Mouse (Mus musculus) mature B cell (primary cell): Measurements from ENCODE around the gene Btnl9.
"Not testable (repeated sequence)": the region's sequence is repeated elsewhere in the genome, so short reads cannot be mapped to it uniquely, and the experiment has no call there.

ENCODE experiments used
- in situ Hi-C: fragments of 300-500 bp; cut with MboI; formaldehyde crosslinking; loops from 2 replicates; pipeline ENCODE4 v1.14.3; 2019

Gene Btnl9

DNA sequence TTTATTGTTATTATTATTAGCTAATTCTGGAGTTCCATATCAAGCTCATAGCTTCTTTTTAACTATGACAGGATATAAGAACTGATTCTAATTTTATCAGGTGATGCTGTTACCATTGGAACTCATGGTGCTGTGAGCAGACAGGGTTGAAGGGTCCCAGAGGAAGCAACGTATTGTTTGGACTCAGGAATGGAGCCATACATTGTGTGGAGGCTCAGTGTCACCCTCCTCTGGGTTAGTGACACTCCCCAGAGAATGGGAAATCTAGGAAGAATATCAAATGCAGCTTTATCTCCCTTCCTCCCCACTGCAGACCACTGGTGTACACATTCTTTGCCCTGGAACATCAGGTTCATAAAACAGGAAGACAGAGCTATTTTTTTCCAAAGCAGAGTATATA is 3.8 kb downstream of the Btnl9 start:
- in situ Hi-C loops = no loop called here

GRCm38 (mm10) chr11:49176047-49176779 is 10.7 kb downstream of the Btnl9 start:
- in situ Hi-C loops = not testable (repeated sequence)

GRCm38 (mm10) chr11:49175345-49175744 is 11.6 kb downstream of the Btnl9 start:
- in situ Hi-C loops = no loop called here

DNA sequence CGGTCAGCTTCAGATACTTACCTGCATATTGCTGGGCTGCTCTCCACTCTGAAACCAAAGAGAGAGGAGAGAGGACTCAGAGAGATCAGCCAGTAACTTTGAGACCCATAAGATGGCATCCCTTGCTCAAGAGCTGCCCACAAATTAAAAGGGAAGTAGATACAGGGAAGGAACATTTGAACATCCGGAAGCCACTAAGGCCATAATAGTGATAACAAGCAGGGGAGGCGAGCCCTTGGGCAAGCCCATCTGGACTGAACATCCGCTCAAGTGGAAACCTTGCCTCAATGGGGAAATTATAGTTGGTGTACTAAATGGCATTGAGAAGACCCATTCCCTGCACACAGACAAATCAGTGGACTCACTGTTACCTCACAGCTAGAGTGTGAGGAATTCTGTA is 16.4 kb downstream of the Btnl9 start:
- in situ Hi-C loops = no loop called here

DNA sequence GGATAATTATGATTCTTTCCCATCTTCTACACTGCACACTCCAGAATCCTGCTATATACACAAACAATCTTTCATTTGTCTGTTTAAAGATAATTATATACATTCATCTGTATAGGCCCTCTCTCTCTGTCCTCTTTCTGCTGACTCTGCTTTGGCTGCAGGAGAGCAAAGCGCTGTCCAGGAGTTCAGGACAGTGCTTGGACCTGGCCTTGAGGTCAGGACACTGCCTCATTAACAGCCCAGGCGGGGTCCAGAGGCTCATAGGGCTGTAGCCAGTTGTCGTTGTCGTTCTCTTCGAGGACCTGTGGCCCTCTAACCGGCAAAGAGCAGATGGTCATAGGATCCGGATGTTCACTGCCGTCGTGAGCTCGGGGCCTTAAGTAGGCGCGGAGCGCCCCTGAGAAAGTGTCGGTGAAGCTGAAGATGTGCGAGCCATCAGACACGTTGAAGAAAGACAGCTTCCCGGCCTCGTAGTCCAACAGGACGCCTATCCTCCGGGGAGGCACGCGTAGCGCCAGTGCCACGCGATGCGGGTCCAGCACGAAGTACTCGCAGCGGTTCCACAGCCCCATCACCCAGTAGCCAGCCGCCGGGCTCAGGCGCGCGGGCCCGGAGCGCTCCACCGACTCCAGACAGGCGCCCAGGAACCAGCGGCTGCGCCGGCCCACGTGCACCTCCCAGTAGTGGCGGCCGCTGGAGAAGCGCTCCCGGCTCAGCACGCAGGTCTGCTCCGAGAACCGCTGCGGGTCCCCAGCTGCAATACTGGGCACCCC is 17.9 kb downstream of the Btnl9 start:
- in situ Hi-C loops = no loop called here

DNA sequence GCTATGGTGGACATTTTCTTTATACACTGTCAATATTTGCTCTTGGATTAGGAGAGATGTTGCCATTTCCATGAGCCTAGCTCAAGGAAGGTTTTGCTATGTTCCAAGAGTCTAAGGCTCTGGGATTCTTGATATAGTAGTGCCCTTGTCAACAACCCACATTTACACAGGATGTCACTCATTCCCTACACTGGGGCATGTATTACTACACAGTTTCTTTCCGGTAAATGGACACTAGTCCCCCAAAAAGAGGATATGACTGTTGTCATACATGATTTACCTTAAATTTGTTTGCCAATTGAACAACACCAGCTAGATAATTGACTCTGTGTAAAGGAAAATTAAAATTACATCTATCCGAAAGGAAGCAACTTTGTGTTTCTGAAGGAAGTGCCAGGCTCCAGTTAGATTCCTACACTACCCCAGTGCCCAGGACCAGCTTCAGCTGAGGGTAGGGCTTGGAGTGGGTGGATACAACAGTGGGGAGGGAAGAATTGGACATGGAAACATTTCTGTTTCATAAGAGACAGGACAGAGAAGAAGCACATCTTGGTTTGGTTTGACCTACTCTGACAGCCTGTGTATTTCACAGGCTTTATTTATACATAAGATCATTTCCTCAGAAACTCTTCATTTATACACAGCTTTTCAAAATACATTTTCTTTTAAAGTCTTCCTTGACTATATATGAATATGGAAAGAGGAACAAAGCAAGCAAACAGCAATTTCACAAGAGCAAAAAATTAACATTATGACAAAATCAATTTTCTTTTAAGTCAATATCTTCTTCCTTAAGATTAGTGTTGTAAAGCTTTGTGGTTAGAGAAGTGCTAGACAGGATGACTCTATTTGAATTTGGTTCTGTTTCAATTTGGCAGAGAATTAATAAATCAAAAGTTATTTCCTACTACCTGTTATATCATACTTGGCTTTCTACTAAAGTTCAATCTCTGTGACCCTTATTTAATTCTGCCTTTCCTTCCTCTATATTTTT is 29.8 kb downstream of the Btnl9 start:
- in situ Hi-C loops = no loop called here

GRCm38 (mm10) chr11:49154077-49154476 is 32.9 kb downstream of the Btnl9 start, which contains the start of gene Olfr1394:
TSS of gene Olfr1394 (plus strand) at chr11:49154377.
- in situ Hi-C loops = no loop called here

- in situ Hi-C loops = no loop called here
Measured at GRCm38 (mm10) chr11:49141974-49142373, 45.0 kb downstream of the Btnl9 start, which contains the start of gene Olfr1395. TSS of gene Olfr1395 (plus strand) at chr11:49142274.

DNA sequence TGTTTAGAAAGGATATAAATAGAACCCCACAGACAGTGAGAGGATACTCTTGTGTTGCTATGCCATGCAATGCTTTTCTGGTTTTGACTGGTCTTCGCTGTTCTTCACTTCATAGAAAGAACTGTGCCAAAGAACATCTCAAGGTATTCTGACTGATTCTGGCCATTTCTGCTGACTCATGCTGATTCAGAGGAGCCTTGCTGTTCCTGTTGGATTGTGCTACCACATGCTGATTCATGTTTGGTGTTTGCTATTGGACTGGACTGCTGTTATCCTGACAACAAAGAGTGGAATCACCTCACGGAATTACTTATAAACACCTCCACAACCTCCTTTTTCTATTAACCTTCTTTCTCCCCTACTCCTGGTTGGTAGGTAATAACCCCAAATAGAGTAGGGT is 62.8 kb downstream of the Btnl9 start:
- in situ Hi-C loops = no loop called here

DNA sequence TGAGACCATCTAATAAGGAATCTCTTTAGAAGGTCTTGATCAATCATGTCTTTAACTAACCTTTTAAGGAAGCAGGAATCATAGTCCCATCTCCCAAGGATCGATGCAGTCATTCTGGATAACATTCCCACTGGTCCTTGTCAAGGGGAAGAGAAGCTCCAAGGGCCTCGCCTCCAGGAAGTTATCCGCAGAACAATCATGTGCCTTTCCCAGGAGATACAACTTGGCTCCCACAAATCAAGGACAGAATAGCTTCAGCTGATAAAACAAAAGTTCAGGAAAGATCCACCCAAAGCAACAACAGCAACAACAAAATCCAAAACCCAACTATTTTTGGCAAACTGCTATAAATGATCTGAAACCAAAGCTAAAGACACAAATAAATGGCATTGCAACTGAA is 67.3 kb downstream of the Btnl9 start:
- in situ Hi-C loops = no loop called here
